Mouse (Mus musculus) forebrain, embryonic 11.5 days (tissue): ENCODE measurements at regions not wholly inside any gene's neighbourhood (a gene's known extent, or its start where the extent isn't known, plus 50 kb on each side); places are given as distances from the start of the nearest gene placed in this dataset.

Experiments used
- ATAC-seq: fragments of 200-750 bp; cut with Nextera tagmentation; replicated peaks from 2 replicates; pipeline ENCODE4 v1.8.0; 2017; ENCODE audit warnings: moderate TSS enrichment; ENCODE audit not compliant: low FRiP score
- DNase-seq: peaks from one replicate; pipeline ENCODE4 v3.0.0-alpha.2; 2017; ENCODE audit warnings: low spot score
- H3K27ac ChIP-seq: fragments of 300-500 bp; sonication (generic); 2 replicates; pipeline ENCODE4 v1.5.1; 2014; ENCODE audit warnings: low read depth, low read length
- H3K27me3 ChIP-seq: fragments of 300-500 bp; sonication (generic); 2 replicates; pipeline ENCODE4 v1.6.1; 2014; ENCODE audit warnings: mild to moderate bottlenecking, low read length, mixed read lengths; ENCODE audit not compliant: control insufficient read depth, insufficient read depth
- H3K36me3 ChIP-seq: fragments of 300-500 bp; sonication (generic); 2 replicates; pipeline ENCODE4 v1.6.1; 2014; ENCODE audit warnings: mild to moderate bottlenecking, low read length, moderate library complexity, mixed read lengths; ENCODE audit not compliant: control insufficient read depth, insufficient read depth
- H3K4me1 ChIP-seq: fragments of 300-500 bp; sonication (generic); replicated peaks from 2 replicates; pipeline ENCODE4 v1.6.1; 2014; ENCODE audit warnings: low read length, mixed read lengths; ENCODE audit not compliant: control insufficient read depth, insufficient read depth
- H3K4me2 ChIP-seq: fragments of 300-500 bp; sonication (generic); 2 replicates; pipeline ENCODE4 v1.6.1; 2014; ENCODE audit warnings: low read depth, mild to moderate bottlenecking, low read length, moderate library complexity, mixed read lengths; ENCODE audit not compliant: severe bottlenecking
- H3K4me3 ChIP-seq: fragments of 300-500 bp; sonication (generic); 2 replicates; pipeline ENCODE4 v1.5.1; 2014; ENCODE audit warnings: low read depth, low read length
- H3K9ac ChIP-seq: fragments of 300-500 bp; sonication (generic); 2 replicates; pipeline ENCODE4 v1.6.1; 2014; ENCODE audit warnings: low read length
- H3K9me3 ChIP-seq: fragments of 300-500 bp; sonication (generic); 2 replicates; pipeline ENCODE4 v1.6.1; 2016; ENCODE audit warnings: low read length, mixed read lengths; ENCODE audit not compliant: control insufficient read depth
- WGBS: fragments of 180-500 bp; shearing (Covaris S2); extraction: QIAGEN DNeasy Blood & Tissue Kit; methylation state at CpG from one replicate; pipeline ENCODE4 v1.1.7; 2014; 5-methylcytosine and 5-hydroxymethylcytosine counted together

GRCm38 (mm10) chr13:46222031-46222430, 51.5 kb upstream of the Stmnd1 start:
- Histone ChIP-seq H3K36me3 (no peaks in the 10 kb centered on the region), H3K9ac (no peak overlapping the region), H3K27me3 (no peaks in the 10 kb centered on the region), H3K4me2 (no peak overlapping the region), H3K4me1 (no peaks in the 10 kb centered on the region), H3K9me3 (no peaks in the 10 kb centered on the region), H3K4me3 (no peak overlapping the region), H3K27ac (no peak overlapping the region)
- no peak for ATAC-seq
- DNase-seq: peak; percentile 2
- 85% methylated on average over 7 of the region's 7 CpGs for WGBS

GRCm38 (mm10) chr13:46218101-46218701, 55.3 kb upstream of the Stmnd1 start:
- Histone ChIP-seq H3K4me3 (no peak overlapping the region), H3K27ac (no peak overlapping the region), H3K4me2 (peak overlapping the region; percentile 13; the same call in 1 of the 2 replicates), H3K9ac (no peak overlapping the region), H3K9me3 (no peaks in the 10 kb centered on the region), H3K4me1 (no peaks in the 10 kb centered on the region), H3K27me3 (no peaks in the 10 kb centered on the region), H3K36me3 (no peaks in the 10 kb centered on the region)
- WGBS: 73% methylated on average over 20 of the region's 20 CpGs
- ATAC-seq (peak; percentile 42; the same call in 1 of the 2 replicates), DNase-seq (peak; percentile 54)

- ATAC-seq: no peak
- Histone ChIP-seq H3K27ac (no peak overlapping the region), H3K9ac (no peak overlapping the region), H3K9me3 (no peaks in the 10 kb centered on the region), H3K4me1 (no peaks in the 10 kb centered on the region), H3K36me3 (no peaks in the 10 kb centered on the region), H3K4me3 (no peak overlapping the region), H3K27me3 (no peaks in the 10 kb centered on the region), H3K4me2 (no peak overlapping the region)
- DNase-seq: peak; percentile 48
- 75% methylated on average over 9 of the region's 9 CpGs for WGBS
These were observed 56.3 kb upstream of the Stmnd1 start for GRCm38 (mm10) chr13:46216954-46217838.

- Histone ChIP-seq H3K4me3 (no peak overlapping the region), H3K27ac (no peak overlapping the region), H3K36me3 (no peaks in the 10 kb centered on the region), H3K4me1 (no peaks in the 10 kb centered on the region), H3K9me3 (no peaks in the 10 kb centered on the region), H3K27me3 (no peaks in the 10 kb centered on the region), H3K9ac (no peak overlapping the region), H3K4me2 (no peak overlapping the region)
- no peak for ATAC-seq
- DNase-seq: peak; percentile 6
- WGBS: 92% methylated on average over 3 of the region's 3 CpGs
These were observed 70.0 kb upstream of the Stmnd1 start for GRCm38 (mm10) chr13:46203551-46203950.

GRCm38 (mm10) chr13:46202586-46202985, 70.9 kb upstream of the Stmnd1 start:
- H3K27me3 ChIP-seq: no peaks in the 10 kb centered on the region
- H3K4me1 ChIP-seq: no peaks in the 10 kb centered on the region
- H3K9ac ChIP-seq: no peak overlapping the region
- no peak overlapping the region for H3K4me2 ChIP-seq
- ATAC-seq: no peak
- DNase-seq: peak; percentile 14
- no peak overlapping the region for H3K27ac ChIP-seq
- H3K36me3 ChIP-seq: no peaks in the 10 kb centered on the region
- no peaks in the 10 kb centered on the region for H3K9me3 ChIP-seq
- H3K4me3 ChIP-seq: no peak overlapping the region
- WGBS: 92% methylated on average over 6 of the region's 6 CpGs

- no peaks in the 10 kb centered on the region for H3K36me3 ChIP-seq
- no peaks in the 10 kb centered on the region for H3K4me1 ChIP-seq
- no peak overlapping the region for H3K4me3 ChIP-seq
- no peak overlapping the region for H3K9ac ChIP-seq
- no peaks in the 10 kb centered on the region for H3K9me3 ChIP-seq
- ATAC-seq (no peak), DNase-seq (peak; percentile 38)
- H3K4me2 ChIP-seq: no peak overlapping the region
- no peak overlapping the region for H3K27ac ChIP-seq
- no peaks in the 10 kb centered on the region for H3K27me3 ChIP-seq
- 81% methylated on average over 14 of the region's 14 CpGs for WGBS
These were observed 72.4 kb upstream of the Stmnd1 start for GRCm38 (mm10) chr13:46201029-46201599.

DNA sequence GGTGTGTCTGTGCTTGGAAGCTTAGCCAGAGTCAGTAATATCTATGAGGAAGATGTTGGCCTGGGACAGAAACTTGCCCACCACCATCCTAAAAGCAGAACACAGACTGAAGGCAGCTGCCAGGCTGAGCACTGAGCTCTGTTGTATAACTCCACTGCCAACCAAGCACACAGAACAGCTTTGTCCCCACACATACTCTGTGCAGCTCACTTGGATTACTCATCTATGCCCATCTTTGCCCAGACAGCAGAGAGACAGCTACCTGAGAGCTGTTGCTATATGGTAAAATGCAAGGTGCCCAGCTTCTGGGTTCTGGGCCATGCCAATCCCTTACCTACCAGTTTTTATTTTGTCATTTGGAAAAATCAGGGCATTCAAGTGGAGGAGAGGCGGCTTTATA, 80.4 kb upstream of the Stmnd1 start:
- H3K9ac ChIP-seq: no peak overlapping the region
- WGBS: 79% methylated on average over 1 of the region's 1 CpGs
- no peak overlapping the region for H3K4me3 ChIP-seq
- no peaks in the 10 kb centered on the region for H3K27me3 ChIP-seq
- H3K27ac ChIP-seq: no peak overlapping the region
- no peak for ATAC-seq
- H3K36me3 ChIP-seq: no peaks in the 10 kb centered on the region
- H3K9me3 ChIP-seq: no peaks in the 10 kb centered on the region
- H3K4me1 ChIP-seq: 0 out of 2 replicates have a peak, but pooled peaks cover 2% of the 10 kb centered on the region
- no peak overlapping the region for H3K4me2 ChIP-seq
- no peak for DNase-seq

GRCm38 (mm10) chr13:46189726-46190125, 83.8 kb upstream of the Stmnd1 start:
- Histone ChIP-seq H3K4me1 (0 out of 2 replicates have a peak, but pooled peaks cover 2% of the 10 kb centered on the region), H3K4me3 (no peak overlapping the region), H3K27me3 (no peaks in the 10 kb centered on the region), H3K9me3 (no peaks in the 10 kb centered on the region), H3K9ac (no peak overlapping the region), H3K27ac (no peak overlapping the region), H3K36me3 (no peaks in the 10 kb centered on the region), H3K4me2 (no peak overlapping the region)
- WGBS: 86% methylated on average over 2 of the region's 2 CpGs
- no peak for DNase-seq
- ATAC-seq: no peak
